Mouse (Mus musculus) small intestine, adult 2 months (tissue): Measurements from ENCODE around the gene Glt6d1.

Experiments used
- CTCF ChIP-seq: fragments of 200-500 bp; IDR thresholded peaks from 2 replicates; pipeline ENCODE4 v1.5.1; 2012; ENCODE audit warnings: low read depth, mild to moderate bottlenecking, control low read depth, inconsistent platforms, low read length, moderate library complexity, mixed read lengths; ENCODE audit not compliant: insufficient replicate concordance, insufficient read length; ENCODE audit errors: extremely low read depth
- POLR2A ChIP-seq: fragments of 200-500 bp; IDR thresholded peaks from 2 replicates; pipeline ENCODE4 v1.6.1; 2012; ENCODE audit warnings: low read depth, mild to moderate bottlenecking, control low read depth, inconsistent platforms, low read length, moderate library complexity

GRCm38 (mm10) chr2:25836291-25836690 lies 20.6 kb upstream of the Glt6d1 start:
- TF ChIP-seq CTCF (peak; percentile 88; the same call in 1 of the 2 replicates), POLR2A (no peak)
